Mouse (Mus musculus) hematopoietic stem cell, adult 5-6 weeks (primary cell): ENCODE data around the gene Eps8. TPM values are rescaled to one million over a fixed set of nuclear protein-coding genes. Genes with fewer than 3 reads are reported as not detected.

Experiments
- ATAC-seq, 2 experiments: fragments of 125-278 bp in 1 of 2; replicated peaks in 1 of 2; 2 replicates each; pipeline ENCODE4 v1.8.0; 2016 to 2017; ENCODE audit warnings: inconsistent platforms in 2 of 2, mild to moderate bottlenecking in 2 of 2, moderate number of reproducible peaks in 2 of 2, low read depth in 1 of 2, moderate TSS enrichment in 1 of 2; ENCODE audit not compliant: low FRiP score in 2 of 2, poor library complexity in 2 of 2, severe bottlenecking in 2 of 2, insufficient read depth in 1 of 2, low TSS enrichment in 1 of 2
- total RNA-seq: library from RNA; stranded (forward); fragments of 172-1452, 232-1000 nt; gene quantifications from 2 replicates; pipeline ENCODE4 v1.2.3, GENCODE M21; 2017

Gene Eps8
- 19.0 and 21.4 TPM in 2 replicates for total RNA-seq

- ATAC-seq: no peak
These were observed at the start of gene Eps8 for GRCm38 (mm10) chr6:137654776-137655175. Gene Eps8 (minus strand): TSS chr6:137654876.

GRCm38 (mm10) chr6:137703431-137703830 is 48.8 kb upstream of the Eps8 start:
- no peak for ATAC-seq

- ATAC-seq: no peak
These were observed 48.2 kb upstream of the Eps8 start for GRCm38 (mm10) chr6:137702918-137703317.

- ATAC-seq: no peak
These were observed 47.5 kb upstream of the Eps8 start for GRCm38 (mm10) chr6:137702186-137702585.

- no peak for ATAC-seq
These were observed 44.8 kb upstream of the Eps8 start for GRCm38 (mm10) chr6:137699434-137699833.

- ATAC-seq: peak; percentile 85 to 88
These were observed 41.9 kb upstream of the Eps8 start for GRCm38 (mm10) chr6:137696445-137697204.

- ATAC-seq: no peak
These were observed 40.4 kb upstream of the Eps8 start for GRCm38 (mm10) chr6:137695046-137695445.

GRCm38 (mm10) chr6:137694310-137694709 is 39.6 kb upstream of the Eps8 start:
- ATAC-seq: 0 out of 4 replicates have a peak, but pooled peaks of 1 of the 2 experiments have one; percentile 22

GRCm38 (mm10) chr6:137690550-137691119 is 36.0 kb upstream of the Eps8 start:
- peak; percentile 35 to 62 for ATAC-seq

GRCm38 (mm10) chr6:137688506-137689105 is 33.9 kb upstream of the Eps8 start:
- ATAC-seq: no peak

- ATAC-seq: no peak
These were observed 33.4 kb upstream of the Eps8 start for GRCm38 (mm10) chr6:137688079-137688478.

GRCm38 (mm10) chr6:137687667-137688066 is 33.0 kb upstream of the Eps8 start:
- ATAC-seq: no peak

GRCm38 (mm10) chr6:137682629-137683028 is 28.0 kb upstream of the Eps8 start:
- ATAC-seq: no peak

GRCm38 (mm10) chr6:137681000-137681399 is 26.3 kb upstream of the Eps8 start:
- ATAC-seq: no peak

GRCm38 (mm10) chr6:137676581-137676980 is 21.9 kb upstream of the Eps8 start:
- ATAC-seq: no peak

GRCm38 (mm10) chr6:137675556-137675955 is 20.9 kb upstream of the Eps8 start:
- no peak for ATAC-seq

GRCm38 (mm10) chr6:137673301-137673700 is 18.6 kb upstream of the Eps8 start:
- no peak for ATAC-seq

GRCm38 (mm10) chr6:137671561-137671960 is 16.9 kb upstream of the Eps8 start:
- ATAC-seq: no peak
